Mouse (Mus musculus) left cerebral cortex, adult 9 months (tissue): ENCODE measurements around the gene Chrnb2.
"Not testable (repeated sequence)": the region's sequence is repeated elsewhere in the genome, so short reads cannot be mapped to it uniquely, and the experiment has no call there.

Experiments used
- DNase-seq, 2 experiments: peaks; one replicate each; pipeline ENCODE4 v3.0.0; 2022; ENCODE audit warnings: low spot score in 2 of 2

Gene Chrnb2

GRCm38 (mm10) chr3:89764119-89764724 is at the start of gene Chrnb2:
Gene Chrnb2, minus strand, starts transcription at chr3:89764632.
- peak in 1 of 2 experiments; percentile 51 for DNase-seq

- no peak for DNase-seq
Measured at GRCm38 (mm10) chr3:89814051-89814450, 49.6 kb upstream of the Chrnb2 start.

GRCm38 (mm10) chr3:89812166-89812565 is 47.7 kb upstream of the Chrnb2 start:
- no peak for DNase-seq

- no peak for DNase-seq
Measured at GRCm38 (mm10) chr3:89810841-89811240, 46.4 kb upstream of the Chrnb2 start.

GRCm38 (mm10) chr3:89808638-89809037 is 44.2 kb upstream of the Chrnb2 start:
- no peak for DNase-seq

- no peak for DNase-seq
Measured at GRCm38 (mm10) chr3:89807881-89808280, 43.4 kb upstream of the Chrnb2 start.

- no peak for DNase-seq
Measured at GRCm38 (mm10) chr3:89807171-89807570, 42.7 kb upstream of the Chrnb2 start.

- DNase-seq: no peak
Measured at GRCm38 (mm10) chr3:89806751-89807150, 42.3 kb upstream of the Chrnb2 start.

GRCm38 (mm10) chr3:89805179-89805578 is 40.7 kb upstream of the Chrnb2 start:
- DNase-seq: no peak

- no peak for DNase-seq
Measured at GRCm38 (mm10) chr3:89802876-89803275, 38.4 kb upstream of the Chrnb2 start.

GRCm38 (mm10) chr3:89801507-89801847 is 37.0 kb upstream of the Chrnb2 start:
- DNase-seq: no peak

GRCm38 (mm10) chr3:89800774-89801506 is 36.5 kb upstream of the Chrnb2 start:
- DNase-seq: no peak

- DNase-seq: not testable (repeated sequence)
Measured at GRCm38 (mm10) chr3:89800078-89800477, 35.6 kb upstream of the Chrnb2 start.

- no peak for DNase-seq
Measured at GRCm38 (mm10) chr3:89799476-89799875, 35.0 kb upstream of the Chrnb2 start.

- DNase-seq: no peak
Measured at GRCm38 (mm10) chr3:89798518-89798917, 34.1 kb upstream of the Chrnb2 start.

GRCm38 (mm10) chr3:89796358-89796757 is 31.9 kb upstream of the Chrnb2 start:
- no peak for DNase-seq

- DNase-seq: no peak
Measured at GRCm38 (mm10) chr3:89795746-89796145, 31.3 kb upstream of the Chrnb2 start.

- no peak for DNase-seq
Measured at GRCm38 (mm10) chr3:89794616-89795015, 30.2 kb upstream of the Chrnb2 start.

- no peak for DNase-seq
Measured at GRCm38 (mm10) chr3:89788680-89789352, 24.4 kb upstream of the Chrnb2 start.

GRCm38 (mm10) chr3:89786275-89786674 is 21.8 kb upstream of the Chrnb2 start:
- DNase-seq: no peak

- peak in 1 of 2 experiments; percentile 68 for DNase-seq
Measured at GRCm38 (mm10) chr3:89784991-89785753, 20.7 kb upstream of the Chrnb2 start.

- no peak for DNase-seq
Measured at GRCm38 (mm10) chr3:89781640-89782039, 17.2 kb upstream of the Chrnb2 start.
